Mouse (Mus musculus) embryo, embryonic 11 days (tissue): ENCODE results near the gene Bfsp2.
"Not testable (repeated sequence)": the region's sequence is repeated elsewhere in the genome, so short reads cannot be mapped to it uniquely, and the experiment has no call there.

ENCODE experiments used
- DNase-seq: peaks from one replicate; pipeline ENCODE4 v3.0.0-alpha.2; 2015

Gene Bfsp2

DNA sequence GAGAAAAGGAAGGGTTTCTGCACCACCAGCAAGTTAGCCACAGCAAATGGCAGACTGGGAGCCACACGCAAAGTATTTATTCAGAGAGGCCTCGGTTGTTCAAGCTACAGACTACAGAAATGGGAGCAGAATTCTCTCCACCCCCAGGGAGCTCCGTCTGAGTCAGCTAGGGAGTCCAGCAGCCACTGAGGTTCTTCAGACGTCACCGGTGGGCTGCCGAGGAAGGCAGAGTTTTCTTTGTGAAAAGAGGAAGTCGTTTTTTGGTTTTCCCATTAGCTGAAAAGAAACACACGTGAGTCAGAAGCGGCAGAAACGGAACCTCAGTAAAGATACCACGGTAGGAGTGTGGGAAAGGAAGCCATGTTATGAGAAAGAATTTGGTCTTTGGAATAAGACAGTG lies 55.4 kb downstream of the Bfsp2 start:
- no peak for DNase-seq

DNA sequence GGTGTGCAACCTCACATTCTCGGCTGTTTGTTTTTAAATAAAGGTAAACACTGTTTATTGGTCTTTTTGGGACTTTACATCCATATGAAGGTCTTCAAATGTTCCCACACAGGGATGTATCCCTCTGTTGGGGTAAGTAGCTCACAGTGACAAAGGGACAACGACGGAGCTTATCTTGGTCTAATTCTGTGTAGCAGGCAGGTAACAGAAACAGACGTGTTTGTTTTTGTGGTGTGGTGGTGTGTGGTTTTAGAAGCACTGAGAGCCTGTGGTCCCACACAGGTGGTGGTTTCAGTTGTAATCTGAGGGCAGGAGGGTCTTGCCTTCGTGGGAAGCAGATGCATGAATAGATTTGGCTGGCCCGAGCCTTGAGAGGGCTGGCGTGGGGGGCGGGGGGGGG lies 56.3 kb downstream of the Bfsp2 start:
- no peak for DNase-seq

DNA sequence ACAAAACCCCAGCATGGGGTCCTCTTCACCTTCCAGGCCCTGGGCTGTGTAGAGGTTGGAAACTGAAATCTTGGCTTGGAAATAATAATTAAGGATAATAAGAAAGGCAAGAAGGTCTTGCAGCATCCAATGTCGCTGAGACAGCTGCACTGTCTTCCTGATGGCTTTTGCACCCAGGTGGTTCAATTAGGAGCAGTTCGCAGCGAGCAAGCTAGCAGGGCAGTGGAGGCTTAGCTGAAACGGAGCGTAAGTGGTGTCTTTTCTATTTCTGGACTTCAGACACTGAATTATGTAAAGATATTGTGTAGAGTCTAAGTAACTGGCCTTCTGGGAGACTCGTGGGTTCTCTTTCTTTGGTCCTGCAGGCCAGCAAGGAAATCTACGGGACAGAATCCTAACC lies 56.8 kb downstream of the Bfsp2 start:
- no peak for DNase-seq

DNA sequence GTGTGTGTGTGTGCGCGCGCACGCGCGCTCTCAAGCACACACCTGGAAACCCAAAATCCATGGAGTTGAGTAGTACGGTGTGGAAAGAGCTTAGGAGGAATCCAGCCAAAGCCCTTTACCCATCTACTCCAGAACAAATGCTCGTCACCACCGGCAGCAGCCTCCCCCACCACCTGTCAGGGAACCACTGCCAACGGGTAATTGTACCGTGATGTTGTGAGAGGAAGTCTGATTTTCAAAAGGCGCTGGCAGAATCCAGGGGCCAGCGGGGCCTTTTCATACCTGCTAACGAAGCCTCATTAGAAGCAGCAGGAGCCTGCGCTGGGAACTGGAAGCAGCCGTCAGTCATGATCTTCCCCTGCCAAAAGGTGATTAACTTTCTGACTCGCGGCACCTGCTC lies 57.4 kb downstream of the Bfsp2 start:
- no peak for DNase-seq

DNA sequence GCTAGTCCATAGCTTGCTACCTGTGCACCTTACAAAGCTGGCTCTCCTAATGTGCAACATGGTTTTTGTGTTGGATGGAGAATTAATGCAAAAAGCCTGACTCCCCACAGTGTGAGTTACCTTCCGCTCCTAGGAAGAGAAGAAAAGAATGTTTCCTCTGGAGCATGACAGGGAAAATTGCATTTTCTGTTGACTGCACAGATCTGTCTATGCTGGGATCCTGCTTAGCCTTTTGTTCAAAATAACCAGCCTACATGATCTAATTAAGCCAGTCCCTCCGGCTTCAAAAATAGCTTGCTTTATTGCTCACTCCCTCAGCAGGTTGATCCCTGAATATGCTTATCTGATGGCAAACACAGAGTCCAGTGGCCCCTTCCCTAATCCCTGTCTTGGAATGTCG lies 59.4 kb downstream of the Bfsp2 start:
- no peak for DNase-seq

DNA sequence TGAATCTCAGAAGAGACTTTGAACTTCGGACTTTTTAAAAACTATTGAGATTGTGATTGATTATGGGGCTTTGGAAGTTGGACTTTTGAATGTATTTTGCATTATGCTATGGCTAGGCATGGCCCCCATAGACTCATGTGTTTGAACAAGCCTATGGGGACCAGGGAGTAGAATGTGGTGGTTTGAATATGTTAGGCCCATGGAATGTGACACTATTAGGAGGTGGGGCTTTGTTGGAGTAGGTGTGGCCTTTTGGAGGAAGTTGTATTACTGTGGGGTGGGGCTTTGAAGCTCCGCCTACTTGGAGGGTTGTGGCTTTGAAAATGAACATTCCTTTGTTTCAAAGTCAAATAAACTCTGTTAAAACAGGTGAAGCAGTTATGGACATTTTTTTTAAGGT lies 61.4 kb downstream of the Bfsp2 start:
- DNase-seq, result no peak

DNA sequence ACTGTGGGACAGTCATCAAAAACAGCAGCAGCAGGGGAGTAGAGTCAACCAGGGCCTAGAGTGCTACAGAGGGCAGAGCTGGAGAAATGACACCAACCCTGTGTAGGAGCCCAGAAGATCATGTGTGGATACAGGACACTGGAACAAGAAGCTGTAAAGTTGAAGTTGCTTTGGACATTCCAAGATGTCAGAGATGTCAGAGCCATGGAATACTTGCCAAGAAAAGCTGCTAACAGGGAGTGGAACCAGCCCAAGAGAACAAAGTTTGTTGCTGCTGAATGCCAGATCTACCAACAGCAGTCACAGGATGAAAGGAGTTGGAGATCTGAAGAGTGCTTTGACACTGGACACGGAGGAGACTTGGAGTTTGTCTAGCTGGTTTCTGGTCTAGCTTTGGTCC lies 62.0 kb downstream of the Bfsp2 start:
- not testable (repeated sequence) for DNase-seq

DNA sequence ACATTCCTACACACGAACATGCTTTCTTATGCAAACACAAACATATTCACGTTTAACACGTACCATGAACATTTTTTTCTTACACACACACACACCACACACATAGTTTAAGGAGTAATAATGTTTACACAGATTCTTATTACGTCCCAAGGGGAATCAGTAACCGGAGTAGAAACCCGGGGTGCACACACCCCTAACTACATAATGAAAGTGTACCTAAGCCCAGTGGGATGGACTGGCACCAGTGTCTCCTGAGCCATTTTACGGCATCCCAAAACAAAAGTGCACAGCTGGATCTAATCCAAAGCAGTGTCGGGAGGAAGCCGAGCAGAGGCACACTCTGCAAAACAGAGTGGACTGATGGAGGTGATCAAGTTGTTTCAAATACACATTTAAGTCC lies 66.8 kb downstream of the Bfsp2 start:
- peak; percentile 30 for DNase-seq

DNA sequence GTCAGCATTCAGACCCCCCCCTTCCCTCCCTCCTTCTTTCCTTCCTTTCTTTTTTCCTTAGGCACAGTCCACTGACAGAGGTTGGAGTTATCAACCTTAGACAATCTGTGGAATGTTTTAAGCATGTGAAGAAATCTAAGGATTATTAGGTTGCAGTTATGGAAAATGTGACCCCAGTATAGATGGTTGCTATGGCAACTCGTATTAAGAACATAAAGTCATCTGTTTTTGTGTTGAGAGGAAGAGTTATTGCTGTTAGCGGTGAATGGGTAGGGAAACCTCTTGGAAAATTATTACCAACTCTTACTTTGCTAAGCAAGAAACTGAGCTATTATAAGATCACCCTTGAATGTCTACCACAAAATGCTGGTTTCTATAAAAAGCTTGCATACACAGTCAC lies 71.1 kb downstream of the Bfsp2 start:
- DNase-seq, result no peak

DNA sequence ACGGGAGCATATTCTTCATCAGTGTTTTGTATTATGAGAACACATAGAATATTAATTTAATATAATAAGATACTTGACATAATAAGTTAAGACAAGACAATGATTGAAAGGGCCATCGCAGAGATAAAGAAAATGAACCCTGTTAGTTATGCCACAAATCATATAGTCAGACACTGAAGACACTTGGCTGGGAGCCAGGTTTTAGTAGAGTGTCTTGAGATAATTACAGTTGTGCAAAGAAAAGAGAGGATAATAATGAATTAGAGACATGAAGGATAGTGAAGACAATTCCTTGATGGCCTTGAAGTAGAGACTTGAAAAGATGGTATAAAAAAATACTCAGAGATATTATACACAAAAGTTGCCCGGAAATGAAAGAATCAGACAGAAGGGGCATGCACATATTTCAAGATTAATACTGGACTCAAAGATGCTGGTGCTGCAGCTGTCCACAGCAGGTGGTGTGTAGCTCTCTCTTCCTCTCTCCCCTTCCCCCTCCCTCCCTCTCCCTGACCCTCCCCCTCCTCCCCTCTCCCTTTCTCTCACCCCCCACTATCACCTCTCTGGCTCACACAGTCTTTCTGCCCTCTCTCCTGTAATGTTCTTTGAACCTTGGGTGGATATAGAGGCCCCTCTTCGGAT lies 72.0 kb downstream of the Bfsp2 start:
- DNase-seq, result no peak

DNA sequence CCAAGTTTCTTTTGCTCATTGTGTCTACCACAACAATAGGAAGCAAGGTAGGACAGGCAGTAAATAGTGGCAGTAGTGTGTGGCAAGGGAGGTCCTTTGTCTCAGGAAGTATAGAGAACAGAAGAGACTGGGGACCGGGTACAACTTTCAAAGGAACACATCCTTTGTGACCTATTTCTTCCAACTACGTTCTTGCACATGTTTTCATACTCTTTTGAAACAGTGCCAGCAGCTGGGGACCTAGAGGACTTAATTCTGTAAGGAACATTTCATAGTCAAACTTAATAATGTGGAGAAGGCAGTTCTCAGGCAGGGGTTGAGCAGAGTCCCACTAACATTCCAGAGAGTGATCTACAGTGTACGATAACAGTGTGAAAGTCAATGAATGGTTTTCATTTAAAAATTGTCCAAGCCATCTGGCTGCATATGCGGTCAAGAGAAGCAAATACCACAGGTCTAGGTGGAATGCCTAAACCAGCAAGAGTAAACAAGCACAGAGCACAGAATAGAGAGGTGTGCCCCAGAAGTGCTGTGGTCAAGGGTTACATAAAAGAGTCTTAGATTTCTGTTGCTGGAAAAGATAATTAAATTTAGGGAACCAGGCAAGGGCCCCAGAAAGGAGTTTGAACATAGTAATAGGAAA lies 76.8 kb downstream of the Bfsp2 start:
- no peak for DNase-seq

DNA sequence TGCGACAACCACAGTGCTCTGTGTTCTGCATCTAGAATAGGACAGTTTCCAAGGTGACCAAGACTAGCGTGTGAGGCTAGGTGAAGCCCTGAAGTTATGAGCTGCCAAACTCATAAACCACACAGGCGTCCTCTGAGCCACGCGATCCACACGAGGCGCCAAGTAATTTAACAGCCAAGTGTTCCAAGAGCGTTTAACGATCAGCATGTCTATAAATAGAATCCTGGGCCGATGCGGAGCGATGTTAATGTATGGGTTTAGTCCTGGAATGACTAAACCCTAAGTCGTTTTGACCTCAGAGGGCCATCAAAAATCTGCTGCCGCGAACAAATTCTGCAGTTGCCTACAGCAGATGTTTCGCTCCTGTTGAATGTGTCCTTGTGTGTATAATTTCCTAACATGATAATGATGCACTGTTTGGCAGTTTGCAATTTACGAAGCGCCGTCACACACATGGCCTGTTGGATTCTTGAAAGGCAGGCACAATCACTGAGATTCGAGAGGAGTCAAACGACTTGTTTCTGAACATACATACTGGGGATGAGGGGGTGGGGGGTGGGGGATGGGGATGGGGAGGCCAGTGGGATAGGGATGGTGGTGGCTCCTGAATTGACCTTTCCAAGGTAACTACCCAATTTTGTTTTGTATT lies 81.6 kb downstream of the Bfsp2 start:
- DNase-seq, result no peak

DNA sequence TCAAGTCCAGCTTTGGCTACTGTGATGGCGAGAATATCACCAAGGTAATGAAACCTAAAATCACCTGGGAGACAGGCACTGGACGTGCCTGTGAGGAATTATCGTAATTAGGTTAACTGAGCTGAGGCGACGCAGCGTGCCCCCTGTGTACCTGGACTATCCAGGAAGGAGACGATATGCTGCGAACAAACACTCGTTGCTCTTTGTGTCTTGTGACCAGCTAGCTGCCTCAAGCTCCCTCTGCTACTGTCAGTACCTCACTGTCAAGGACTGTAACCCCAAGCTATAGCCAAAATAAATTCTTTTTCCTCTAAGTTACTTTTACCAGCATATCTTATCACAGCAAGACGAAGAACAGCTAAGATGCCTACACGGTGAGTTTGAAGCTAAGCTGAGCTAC lies 87.0 kb downstream of the Bfsp2 start:
- no peak for DNase-seq

DNA sequence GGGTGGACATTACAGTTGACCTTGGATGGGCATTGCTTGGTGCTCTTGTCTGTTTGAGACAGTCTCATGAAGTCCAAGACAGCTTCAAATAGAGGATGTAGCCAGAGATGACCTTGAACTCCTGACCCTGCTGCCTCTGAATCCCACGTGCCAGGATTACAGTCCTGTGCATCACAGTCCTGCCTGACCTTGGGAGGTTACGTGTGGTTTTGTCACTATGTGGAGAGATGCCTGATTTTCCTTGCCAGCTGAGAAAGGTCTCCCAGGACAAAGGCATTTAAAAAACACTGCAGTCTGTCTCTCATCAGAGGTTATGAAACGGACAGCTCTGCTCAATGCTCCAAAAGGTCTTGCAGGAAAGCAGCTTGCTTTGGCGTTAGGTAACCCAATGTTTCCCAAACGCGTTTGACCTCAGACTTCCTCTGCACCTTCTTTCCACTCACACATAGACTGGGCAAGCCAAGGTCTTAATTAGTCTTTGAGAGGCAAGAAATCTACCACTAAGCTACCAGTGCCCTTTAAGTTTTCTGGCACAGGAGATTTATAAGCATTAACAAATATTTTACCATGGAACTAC lies 88.3 kb downstream of the Bfsp2 start:
- no peak for DNase-seq

DNA sequence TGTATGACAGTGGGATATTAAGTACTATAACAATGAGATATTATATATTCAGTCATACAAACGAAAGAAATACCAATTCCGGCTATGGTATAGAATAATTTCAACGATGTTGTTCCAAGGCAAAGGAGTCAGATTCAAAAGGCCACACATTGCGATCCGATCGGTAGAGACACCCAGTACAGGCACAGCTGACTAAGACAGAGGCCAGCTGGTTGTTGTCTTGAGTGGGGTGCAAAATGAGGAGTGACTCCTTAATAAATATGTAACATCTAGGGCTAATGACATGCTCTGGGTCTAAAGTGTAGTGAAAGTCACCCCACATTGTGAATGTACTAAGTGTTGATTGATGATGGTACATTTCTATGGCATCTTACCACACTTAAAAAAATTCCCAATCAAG lies 91.0 kb downstream of the Bfsp2 start:
- DNase-seq, result no peak

DNA sequence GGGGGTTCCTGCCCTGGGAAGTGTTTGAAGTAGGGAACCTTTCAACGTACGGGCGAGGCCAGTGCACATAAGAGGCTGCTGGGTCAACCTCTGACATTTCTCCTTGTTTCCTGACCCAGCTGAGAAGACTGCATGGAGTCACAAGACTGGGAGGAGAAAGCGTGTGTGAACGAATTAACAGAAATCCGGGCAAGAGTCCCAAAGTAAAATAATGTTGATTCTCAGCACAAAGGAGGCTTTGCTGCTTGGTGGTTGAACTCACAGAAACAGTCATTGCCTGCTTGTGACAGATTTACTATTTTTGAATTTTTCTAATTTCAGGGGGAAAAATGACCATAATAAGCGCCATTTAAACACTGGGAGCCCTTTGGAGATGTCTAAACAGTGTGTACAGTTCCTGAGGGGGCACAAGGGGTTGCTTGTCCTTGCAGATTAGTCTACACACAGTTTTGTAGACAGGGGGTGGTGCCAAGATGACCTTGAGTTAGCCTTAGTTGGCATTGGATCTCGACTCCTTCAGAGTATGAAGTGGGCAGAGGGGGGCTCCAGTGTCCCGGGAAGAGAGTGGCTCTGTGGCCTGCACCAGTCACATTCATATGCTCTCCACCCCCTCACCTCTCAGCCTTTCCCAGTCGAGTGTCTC lies 93.1 kb downstream of the Bfsp2 start:
- no peak for DNase-seq

DNA sequence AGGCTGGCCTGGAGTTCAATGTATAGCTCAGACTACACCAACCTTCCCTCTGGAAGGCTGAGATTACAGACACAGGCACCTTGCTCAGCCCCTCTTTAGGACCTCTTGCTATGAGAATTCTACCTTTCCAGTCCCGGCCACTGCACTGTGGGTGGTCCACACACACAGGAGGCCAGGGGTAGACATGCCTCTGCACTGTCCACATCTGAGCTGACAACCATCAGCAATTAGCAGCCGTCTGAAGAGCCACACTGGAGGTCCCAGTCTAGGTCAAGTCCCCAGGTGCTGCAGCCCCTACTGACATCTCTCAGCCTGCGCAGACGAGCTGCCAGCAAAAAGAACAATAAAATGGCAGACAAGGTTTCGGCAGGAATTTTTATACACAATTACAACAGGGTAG lies 93.6 kb downstream of the Bfsp2 start:
- DNase-seq, result no peak

DNA sequence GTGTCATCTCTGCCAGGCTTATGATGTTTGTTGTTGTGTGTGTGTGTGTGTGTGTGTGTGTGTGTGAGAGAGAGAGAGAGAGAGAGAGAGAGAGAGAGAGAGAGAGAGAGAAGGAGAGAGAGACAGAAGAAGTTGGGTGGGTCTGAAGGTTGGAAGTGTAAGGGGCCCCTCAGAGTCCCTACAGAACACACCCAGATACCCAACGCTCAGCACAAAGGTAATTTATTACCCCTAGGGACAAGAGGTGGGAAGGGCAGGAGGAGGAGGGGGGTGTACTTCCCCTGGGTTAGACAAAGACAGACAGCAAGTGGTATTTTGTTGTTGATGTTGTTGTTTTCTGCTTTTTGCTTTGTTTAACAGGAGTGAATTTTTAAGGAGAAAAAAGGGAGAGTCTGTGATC lies 94.6 kb downstream of the Bfsp2 start:
- DNase-seq, result no peak

DNA sequence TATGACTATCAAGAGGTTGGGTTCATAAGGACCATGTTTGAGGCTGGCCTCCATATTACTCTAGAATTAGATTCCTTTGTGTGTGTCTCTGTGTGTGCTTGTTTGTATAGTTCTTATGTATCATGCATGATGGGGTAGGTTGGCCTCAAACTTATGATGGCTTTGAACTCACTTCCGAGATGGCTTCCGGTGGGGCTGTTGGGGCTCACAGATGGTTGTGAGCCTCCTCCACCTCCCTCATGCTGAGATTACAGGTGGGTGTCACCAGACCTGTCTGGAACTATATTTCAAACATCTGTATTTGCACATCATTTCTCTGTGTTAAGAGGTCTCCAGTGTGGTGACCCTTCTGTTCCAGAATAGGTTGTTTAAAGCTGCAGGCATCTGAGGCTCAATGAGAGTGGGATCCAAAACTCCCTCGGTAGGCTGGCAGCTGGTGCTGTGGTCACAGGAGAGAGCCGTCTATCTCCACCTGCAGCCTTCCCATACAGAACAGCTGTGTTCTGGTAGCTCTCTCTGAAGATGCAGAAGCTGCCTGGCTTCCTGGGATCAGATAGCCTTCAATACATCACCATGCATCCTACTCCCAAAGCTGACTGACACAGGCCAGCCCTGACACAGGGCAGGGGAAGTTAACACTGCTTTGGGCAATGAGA lies 96.0 kb downstream of the Bfsp2 start:
- DNase-seq, result no peak

DNA sequence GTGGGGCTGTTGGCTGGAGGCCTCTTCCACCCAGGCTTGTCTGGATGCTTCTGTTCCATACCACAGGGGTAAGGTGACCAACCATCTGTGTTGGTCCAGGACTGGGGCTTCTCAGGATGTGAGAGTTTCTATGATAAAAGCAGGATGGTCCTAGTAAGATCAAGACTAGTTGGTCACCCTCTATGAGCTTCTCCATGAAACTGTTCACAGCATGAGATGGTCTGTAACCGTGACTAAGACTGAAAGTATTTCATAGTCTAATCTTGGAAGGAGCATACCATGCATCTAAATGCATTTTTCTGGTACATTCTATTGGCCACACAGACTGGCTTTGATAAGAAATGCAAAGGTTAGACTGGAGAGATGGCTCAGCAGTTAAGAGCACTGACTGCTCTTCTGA lies 96.6 kb downstream of the Bfsp2 start:
- DNase-seq, result no peak

DNA sequence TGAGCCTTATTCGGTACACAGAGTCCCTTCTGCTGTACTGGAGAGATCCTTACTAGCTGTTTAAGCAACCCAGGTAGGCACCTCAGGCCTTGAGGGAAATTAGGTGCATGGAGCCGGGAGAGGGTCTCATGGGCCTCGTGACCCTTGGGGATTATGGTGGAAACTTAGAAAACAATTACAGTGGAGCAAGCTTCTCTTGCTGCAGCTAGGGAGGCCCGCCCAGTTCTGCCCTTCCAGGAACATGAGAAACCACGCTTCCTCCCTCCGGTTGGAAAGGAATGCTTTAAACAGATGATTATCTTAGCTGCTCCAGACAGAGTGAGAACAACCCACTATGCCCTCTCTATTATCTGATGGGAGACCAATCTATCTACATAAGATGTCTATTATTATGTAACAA lies 97.2 kb downstream of the Bfsp2 start:
- no peak for DNase-seq

DNA sequence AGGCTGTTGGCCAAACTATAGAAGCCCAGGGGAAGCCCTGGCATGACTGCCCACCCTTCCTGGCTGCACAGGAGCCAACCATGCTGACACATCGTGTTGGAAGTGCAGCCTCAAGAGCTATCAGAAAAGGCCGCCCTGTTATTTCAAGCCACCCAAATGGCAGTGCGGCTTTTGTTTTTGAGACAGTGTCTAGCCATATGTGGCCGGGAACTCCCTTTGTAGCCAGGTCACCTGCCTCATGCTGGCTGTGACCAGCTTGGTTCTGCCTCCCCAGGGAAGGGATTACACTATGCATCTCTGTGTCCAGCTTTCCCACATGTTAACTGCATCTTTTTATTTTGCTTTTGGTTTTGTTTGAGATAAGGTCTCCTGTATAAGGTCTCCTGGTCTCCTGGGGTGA lies 99.7 kb downstream of the Bfsp2 start:
- DNase-seq, result no peak

DNA sequence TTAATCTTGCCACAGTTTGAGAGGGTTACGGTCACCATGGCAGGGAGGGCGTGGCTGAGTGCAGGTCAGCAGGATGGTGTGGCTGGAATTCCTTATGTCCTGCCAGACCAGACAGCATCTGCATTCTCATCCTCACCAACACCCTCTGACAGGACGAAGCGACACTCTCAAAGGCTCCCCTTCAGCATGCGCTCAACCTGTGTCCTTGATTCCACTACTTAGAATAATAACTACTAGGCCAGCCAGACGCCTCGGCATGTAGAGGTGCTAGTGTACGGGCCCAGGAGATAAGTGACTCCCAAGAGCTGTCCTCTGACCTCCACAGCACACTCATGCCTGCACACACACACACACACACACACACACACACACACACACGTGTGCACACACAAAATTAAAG lies 101.0 kb downstream of the Bfsp2 start:
- no peak for DNase-seq
